Mouse (Mus musculus) lung, embryonic 16.5 days (tissue): ENCODE results near the gene Agt. TPM values are rescaled to one million over a fixed set of nuclear protein-coding genes. Genes with fewer than 3 reads are reported as not detected.

Source experiments
- ATAC-seq: fragments of 200-750 bp; cut with Nextera tagmentation; 2 replicates; pipeline ENCODE4 v1.8.0; 2017; ENCODE audit warnings: low read depth, mild to moderate bottlenecking, moderate library complexity
- H3K27ac ChIP-seq: fragments of 300-500 bp; sonication (generic); 2 replicates; pipeline ENCODE4 v1.5.1; 2014; ENCODE audit warnings: mild to moderate bottlenecking, control low read depth, low read length
- H3K27me3 ChIP-seq: fragments of 300-500 bp; sonication (generic); 2 replicates; pipeline ENCODE4 v1.6.1; 2014; ENCODE audit warnings: low read depth, low read length, mixed read lengths; ENCODE audit not compliant: control insufficient read depth, insufficient read depth
- H3K36me3 ChIP-seq: fragments of 300-500 bp; sonication (generic); 2 replicates; pipeline ENCODE4 v1.6.1; 2014; ENCODE audit warnings: low read length; ENCODE audit not compliant: control insufficient read depth, insufficient read depth
- H3K4me1 ChIP-seq: fragments of 300-500 bp; sonication (generic); replicated peaks from 2 replicates; pipeline ENCODE4 v1.6.1; 2014; ENCODE audit warnings: low read length, mixed read lengths; ENCODE audit not compliant: control insufficient read depth, insufficient read depth
- H3K4me2 ChIP-seq: fragments of 300-500 bp; sonication (generic); 2 replicates; pipeline ENCODE4 v1.6.1; 2014; ENCODE audit warnings: low read depth, low read length, control low read depth
- H3K4me3 ChIP-seq: fragments of 300-500 bp; sonication (generic); 2 replicates; pipeline ENCODE4 v1.5.1; 2014; ENCODE audit warnings: mild to moderate bottlenecking, low read length, control low read depth
- H3K9ac ChIP-seq: fragments of 300-500 bp; sonication (generic); 2 replicates; pipeline ENCODE4 v1.6.1; 2014; ENCODE audit warnings: low read length, control low read depth
- H3K9me3 ChIP-seq: fragments of 300-500 bp; sonication (generic); 2 replicates; pipeline ENCODE4 v1.6.1; 2016; ENCODE audit warnings: low read length; ENCODE audit not compliant: control insufficient read depth
- WGBS: fragments of 180-500 bp; shearing (Covaris S2); extraction: QIAGEN DNeasy Blood & Tissue Kit; methylation state at CpG from one replicate; pipeline ENCODE4 v1.1.7; 2014; 5-methylcytosine and 5-hydroxymethylcytosine counted together
- polyA plus RNA-seq: library from polyadenylated mRNA; unstranded; fragments of >200 nt; fragmentation: Nextera tagmentation; extraction: Ambion mirVana; gene quantifications from 2 replicates; pipeline ENCODE4 v1.2.1, GENCODE M21; 2015

Agt gene
- polyA plus RNA-seq, 1 experiment from 2014 or later = 11.6 TPM

- Histone ChIP-seq H3K36me3 (no peaks in the 10 kb centered on the region; the same call in 1 of the 2 replicates), H3K9me3 (no peaks in the 10 kb centered on the region), H3K9ac (no peak overlapping the region), H3K4me1 (peaks cover 22% of the 10 kb centered on the region), H3K27me3 (no peaks in the 10 kb centered on the region), H3K4me3 (no peak overlapping the region), H3K4me2 (no peak overlapping the region), H3K27ac (peak overlapping the region; percentile 82; the same call in 1 of the 2 replicates)
- WGBS = 55% methylated on average over 5 of the region's 5 CpGs
- ATAC-seq = no peak
Observed at GRCm38 (mm10) chr8:124557476-124557875, 12.0 kb downstream of the Agt start.

- WGBS = 45% methylated on average over 13 of the region's 13 CpGs
- Histone ChIP-seq H3K4me2 (no peak overlapping the region), H3K27ac (peak overlapping the region; percentile 82), H3K27me3 (no peaks in the 10 kb centered on the region), H3K4me1 (peaks cover 22% of the 10 kb centered on the region), H3K9ac (no peak overlapping the region), H3K4me3 (no peak overlapping the region), H3K36me3 (no peaks in the 10 kb centered on the region; the same call in none of the 2 replicates), H3K9me3 (no peaks in the 10 kb centered on the region)
- ATAC-seq = peak; percentile 19; the same call in 1 of the 2 replicates
Observed at GRCm38 (mm10) chr8:124556658-124557057, 12.8 kb downstream of the Agt start.

DNA sequence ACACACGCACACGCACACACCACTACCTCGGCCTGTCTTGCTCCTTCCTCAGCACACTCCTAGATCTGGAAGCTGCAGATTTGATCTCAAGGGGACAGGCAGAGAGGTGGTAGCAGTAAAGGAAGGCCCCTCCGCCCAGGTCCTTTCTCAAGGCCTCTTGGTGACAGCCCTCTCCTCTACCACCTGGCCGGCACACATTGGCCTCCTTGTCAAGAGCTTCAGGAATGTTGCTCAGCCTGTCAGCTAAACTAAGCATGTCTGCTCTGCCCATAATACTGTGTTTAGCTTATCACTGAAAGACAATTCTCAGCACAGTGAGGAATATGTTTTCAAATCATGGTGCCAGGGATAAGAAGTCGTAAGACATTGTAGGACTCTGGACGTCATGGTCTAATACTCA is 13.3 kb downstream of the Agt start:
- Histone ChIP-seq H3K4me2 (no peak overlapping the region), H3K27me3 (no peaks in the 10 kb centered on the region), H3K9me3 (no peaks in the 10 kb centered on the region), H3K4me1 (peaks cover 22% of the 10 kb centered on the region), H3K27ac (peak overlapping the region; percentile 82), H3K4me3 (no peak overlapping the region), H3K9ac (no peak overlapping the region), H3K36me3 (peaks cover 2% of the 10 kb centered on the region)
- peak; percentile 84 for ATAC-seq
- WGBS = 54% methylated on average over 7 of the region's 7 CpGs

- WGBS = 76% methylated on average over 7 of the region's 7 CpGs
- no peaks in the 10 kb centered on the region for H3K9me3 ChIP-seq
- peaks cover 22% of the 10 kb centered on the region for H3K4me1 ChIP-seq
- peaks cover 10% of the 10 kb centered on the region for H3K36me3 ChIP-seq
- peak overlapping the region; percentile 82 for H3K27ac ChIP-seq
- no peak overlapping the region for H3K4me2 ChIP-seq
- H3K4me3 ChIP-seq = no peak overlapping the region
- H3K27me3 ChIP-seq = no peaks in the 10 kb centered on the region
- 0 out of 2 replicates have a peak, but pooled peaks have one; percentile 15 for ATAC-seq
- peak overlapping the region; percentile 39; the same call in 1 of the 2 replicates for H3K9ac ChIP-seq
Observed at GRCm38 (mm10) chr8:124555113-124555750, 14.3 kb downstream of the Agt start.

DNA sequence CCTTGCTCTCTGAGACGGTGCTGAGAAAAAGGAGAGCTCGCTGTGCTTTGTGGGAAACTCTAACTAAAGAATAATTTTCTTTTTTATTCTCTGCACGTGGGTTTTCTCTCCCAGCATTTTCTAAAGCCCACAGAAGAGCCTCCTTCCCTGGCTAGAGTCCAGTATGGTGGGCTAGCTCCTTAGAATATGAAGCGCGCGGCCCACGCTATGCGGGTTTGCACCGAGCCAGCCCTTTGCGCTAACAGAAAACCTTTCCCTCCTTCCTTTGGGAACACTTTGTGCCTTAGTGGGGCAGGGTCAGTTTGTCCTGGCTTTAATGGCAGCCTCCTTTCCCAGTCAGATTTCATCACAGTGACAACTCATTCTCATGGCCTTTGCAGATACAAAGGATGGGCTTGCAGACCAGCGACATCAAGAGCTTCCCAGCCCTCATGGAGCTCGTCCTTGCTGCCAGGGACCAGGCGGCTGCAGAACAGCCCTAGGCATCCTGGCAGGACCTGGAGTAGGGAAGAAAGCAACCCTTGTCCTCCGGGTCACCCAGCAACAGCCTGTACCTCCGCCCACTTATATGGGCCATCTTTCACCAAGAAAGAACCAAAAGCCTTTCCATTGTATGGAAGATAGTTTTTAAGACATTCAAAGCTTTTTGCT is 18.4 kb downstream of the Agt start:
- Histone ChIP-seq H3K9me3 (no peaks in the 10 kb centered on the region), H3K4me2 (no peak overlapping the region), H3K27me3 (no peaks in the 10 kb centered on the region), H3K9ac (no peak overlapping the region), H3K4me3 (no peak overlapping the region), H3K27ac (no peak overlapping the region), H3K36me3 (peaks cover 24% of the 10 kb centered on the region), H3K4me1 (peaks cover 6% of the 10 kb centered on the region; the same call in 1 of the 2 replicates)
- WGBS = 92% methylated on average over 15 of the region's 15 CpGs
- no peak for ATAC-seq

DNA sequence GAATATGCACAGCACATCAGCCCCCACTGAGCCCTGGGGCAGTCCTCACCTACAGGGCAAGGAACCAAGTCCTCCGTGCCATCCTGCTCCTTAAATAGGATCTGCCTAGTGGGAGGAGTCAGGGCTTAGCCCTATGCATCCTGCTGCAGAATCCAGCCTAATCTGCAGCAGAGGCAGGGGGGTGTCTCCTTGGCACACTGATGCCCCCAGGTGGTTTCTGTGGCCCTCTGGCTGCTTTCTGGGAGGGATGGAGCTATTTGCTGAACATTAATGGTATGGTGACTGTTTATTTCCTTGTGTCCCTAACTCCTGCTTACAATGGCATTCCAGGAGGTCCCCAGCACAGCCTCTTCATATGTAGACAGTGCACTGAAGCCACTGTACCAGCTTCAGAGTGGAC is 21.3 kb downstream of the Agt start:
- 71% methylated on average over 1 of the region's 1 CpGs for WGBS
- Histone ChIP-seq H3K27ac (no peak overlapping the region), H3K9ac (no peak overlapping the region), H3K36me3 (peaks cover 44% of the 10 kb centered on the region), H3K4me2 (no peak overlapping the region), H3K27me3 (no peaks in the 10 kb centered on the region), H3K4me3 (no peak overlapping the region), H3K9me3 (no peaks in the 10 kb centered on the region), H3K4me1 (no peaks in the 10 kb centered on the region)
- ATAC-seq = no peak

GRCm38 (mm10) chr8:124547269-124547668 is 22.2 kb downstream of the Agt start:
- Histone ChIP-seq H3K4me2 (no peak overlapping the region), H3K27ac (no peak overlapping the region), H3K9me3 (no peaks in the 10 kb centered on the region), H3K27me3 (no peaks in the 10 kb centered on the region), H3K36me3 (peaks cover 50% of the 10 kb centered on the region), H3K9ac (no peak overlapping the region), H3K4me3 (no peak overlapping the region), H3K4me1 (no peaks in the 10 kb centered on the region)
- 45% methylated on average over 11 of the region's 11 CpGs for WGBS
- ATAC-seq = no peak

GRCm38 (mm10) chr8:124546815-124547214 is 22.7 kb downstream of the Agt start:
- Histone ChIP-seq H3K9me3 (no peaks in the 10 kb centered on the region), H3K4me1 (no peaks in the 10 kb centered on the region), H3K9ac (no peak overlapping the region), H3K27me3 (no peaks in the 10 kb centered on the region), H3K4me2 (no peak overlapping the region), H3K4me3 (no peak overlapping the region), H3K27ac (no peak overlapping the region), H3K36me3 (peaks cover 54% of the 10 kb centered on the region)
- 89% methylated on average over 7 of the region's 7 CpGs for WGBS
- no peak for ATAC-seq

DNA sequence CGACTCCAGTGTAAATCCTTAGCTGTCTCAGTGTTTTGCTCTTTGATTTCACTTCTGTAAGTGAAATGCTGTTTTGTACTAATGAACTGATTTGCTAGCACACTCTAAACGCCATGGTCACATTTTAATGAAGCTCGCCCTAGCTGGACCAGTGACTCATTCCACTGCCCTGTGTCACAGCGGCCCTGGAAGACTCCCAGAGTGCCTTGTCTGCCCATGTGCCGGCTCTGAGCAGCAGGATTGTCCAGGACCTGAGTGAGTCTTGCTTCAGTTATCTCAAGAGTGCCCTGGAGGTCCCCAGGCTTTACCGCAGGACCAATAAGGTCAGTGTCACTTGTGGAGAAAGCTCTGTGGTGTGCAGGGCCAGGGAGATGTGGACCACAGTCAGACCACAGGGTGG is 23.1 kb downstream of the Agt start:
- Histone ChIP-seq H3K27ac (no peak overlapping the region), H3K9me3 (no peaks in the 10 kb centered on the region), H3K27me3 (no peaks in the 10 kb centered on the region), H3K4me2 (no peak overlapping the region), H3K4me1 (no peaks in the 10 kb centered on the region), H3K36me3 (peaks cover 56% of the 10 kb centered on the region), H3K4me3 (no peak overlapping the region), H3K9ac (no peak overlapping the region)
- ATAC-seq = no peak
- WGBS = 77% methylated on average over 6 of the region's 6 CpGs
